Mouse (Mus musculus): ENCODE measurements around the gene Osbp2. TPM values are rescaled to one million over a fixed set of nuclear protein-coding genes. Genes with fewer than 3 reads are reported as not detected.

Osbp2 gene
- polyA plus RNA-seq, 1 experiment from 2014 or later, result 7.6 TPM

- H3K27ac ChIP-seq, result no peak overlapping the region
- no peak overlapping the region for H3K4me3 ChIP-seq
- WGBS, result 93% methylated on average over 5 of the region's 5 CpGs
- peaks cover 7% of the 10 kb centered on the region for H3K27me3 ChIP-seq (replicated peaks)
- H3K4me1 ChIP-seq, result no peaks in the 10 kb centered on the region
- no peak for ATAC-seq (ENCODE audit: low FRiP score, low read depth)
- no peak overlapping the region for H3K4me2 ChIP-seq (replicated peaks)
- H3K9me3 ChIP-seq, result 0 out of 2 replicates have a peak, but pooled peaks cover 7% of the 10 kb centered on the region
- H3K9ac ChIP-seq, result no peak overlapping the region
- H3K36me3 ChIP-seq, result no peaks in the 10 kb centered on the region
These were observed 95.9 kb downstream of the Osbp2 start for GRCm38 (mm10) chr11:3767830-3768229.

GRCm38 (mm10) chr11:3766964-3767363 lies 96.7 kb downstream of the Osbp2 start:
- Histone ChIP-seq H3K4me3 (no peak overlapping the region), H3K9me3 (0 out of 2 replicates have a peak, but pooled peaks cover 7% of the 10 kb centered on the region), H3K27ac (no peak overlapping the region), H3K4me1 (peaks cover 5% of the 10 kb centered on the region; the same call in 1 of the 2 replicates), H3K9ac (no peak overlapping the region), H3K36me3 (no peaks in the 10 kb centered on the region), H3K4me2 (replicated peaks) (no peak overlapping the region), H3K27me3 (replicated peaks) (peaks cover 15% of the 10 kb centered on the region)
- WGBS, result 87% methylated on average over 8 of the region's 8 CpGs
- ATAC-seq (ENCODE audit: low FRiP score, low read depth), result no peak

- no peak for ATAC-seq (ENCODE audit: low FRiP score, low read depth)
- peaks cover 12% of the 10 kb centered on the region for H3K4me1 ChIP-seq
- 34% methylated on average over 4 of the region's 4 CpGs for WGBS
- no peak overlapping the region for H3K4me3 ChIP-seq
- no peak overlapping the region for H3K4me2 ChIP-seq (replicated peaks)
- peaks cover 29% of the 10 kb centered on the region for H3K27me3 ChIP-seq (replicated peaks)
- H3K27ac ChIP-seq, result no peak overlapping the region
- H3K9me3 ChIP-seq, result 0 out of 2 replicates have a peak, but pooled peaks cover 6% of the 10 kb centered on the region
- H3K36me3 ChIP-seq, result no peaks in the 10 kb centered on the region
- no peak overlapping the region for H3K9ac ChIP-seq
These were observed 99.4 kb downstream of the Osbp2 start for GRCm38 (mm10) chr11:3764352-3764751.

- peak; percentile 62 for ATAC-seq (ENCODE audit: low FRiP score, low read depth)
- Histone ChIP-seq H3K27me3 (replicated peaks) (peaks cover 29% of the 10 kb centered on the region), H3K9me3 (no peaks in the 10 kb centered on the region), H3K9ac (peak overlapping the region; percentile 65), H3K36me3 (no peaks in the 10 kb centered on the region), H3K4me3 (peak overlapping the region; percentile 63), H3K4me2 (replicated peaks) (peak overlapping the region; percentile 95), H3K27ac (0 out of 2 replicates have a peak overlapping the region, but pooled peaks have one; percentile 26), H3K4me1 (peaks cover 12% of the 10 kb centered on the region)
- WGBS, result under 1% methylated on average over 90 of the region's 90 CpGs
These were observed 101.8 kb downstream of the Osbp2 start for GRCm38 (mm10) chr11:3761775-3762501.

GRCm38 (mm10) chr11:3761339-3761738 lies 102.4 kb downstream of the Osbp2 start:
- Histone ChIP-seq H3K27me3 (replicated peaks) (peaks cover 29% of the 10 kb centered on the region), H3K9ac (peak overlapping the region; percentile 65; the same call in 1 of the 2 replicates), H3K9me3 (no peaks in the 10 kb centered on the region), H3K27ac (no peak overlapping the region), H3K4me3 (peak overlapping the region; percentile 63), H3K36me3 (no peaks in the 10 kb centered on the region), H3K4me1 (peaks cover 12% of the 10 kb centered on the region), H3K4me2 (replicated peaks) (peak overlapping the region; percentile 95)
- 0 out of 2 replicates have a peak, but pooled peaks have one; percentile 45 for ATAC-seq (ENCODE audit: low FRiP score, low read depth)
- WGBS, result 9% methylated on average over 11 of the region's 11 CpGs

GRCm38 (mm10) chr11:3759433-3759832 lies 104.3 kb downstream of the Osbp2 start:
- ATAC-seq (ENCODE audit: low FRiP score, low read depth), result no peak
- no peak overlapping the region for H3K27ac ChIP-seq
- peaks cover 29% of the 10 kb centered on the region for H3K27me3 ChIP-seq (replicated peaks)
- H3K4me3 ChIP-seq, result no peak overlapping the region
- no peak overlapping the region for H3K4me2 ChIP-seq (replicated peaks)
- 80% methylated on average over 5 of the region's 5 CpGs for WGBS
- H3K4me1 ChIP-seq, result peaks cover 12% of the 10 kb centered on the region
- H3K36me3 ChIP-seq, result no peaks in the 10 kb centered on the region
- no peak overlapping the region for H3K9ac ChIP-seq
- H3K9me3 ChIP-seq, result no peaks in the 10 kb centered on the region

- no peaks in the 10 kb centered on the region for H3K36me3 ChIP-seq
- no peak for ATAC-seq (ENCODE audit: low FRiP score, low read depth)
- no peaks in the 10 kb centered on the region for H3K4me1 ChIP-seq
- no peak overlapping the region for H3K27ac ChIP-seq
- H3K9ac ChIP-seq, result no peak overlapping the region
- H3K4me2 ChIP-seq (replicated peaks), result no peak overlapping the region
- H3K27me3 ChIP-seq (replicated peaks), result no peaks in the 10 kb centered on the region
- no peaks in the 10 kb centered on the region for H3K9me3 ChIP-seq
- H3K4me3 ChIP-seq, result no peak overlapping the region
- WGBS, result 67% methylated on average over 4 of the region's 4 CpGs
These were observed 108.4 kb downstream of the Osbp2 start for GRCm38 (mm10) chr11:3755341-3755740.

GRCm38 (mm10) chr11:3754685-3755084 lies 109.0 kb downstream of the Osbp2 start:
- WGBS, result 70% methylated on average over 7 of the region's 7 CpGs
- ATAC-seq (ENCODE audit: low FRiP score, low read depth), result no peak
- no peak overlapping the region for H3K9ac ChIP-seq
- no peak overlapping the region for H3K4me3 ChIP-seq
- no peaks in the 10 kb centered on the region for H3K36me3 ChIP-seq
- no peak overlapping the region for H3K27ac ChIP-seq
- H3K4me1 ChIP-seq, result no peaks in the 10 kb centered on the region
- H3K27me3 ChIP-seq (replicated peaks), result no peaks in the 10 kb centered on the region
- H3K9me3 ChIP-seq, result no peaks in the 10 kb centered on the region
- H3K4me2 ChIP-seq (replicated peaks), result no peak overlapping the region

GRCm38 (mm10) chr11:3753897-3754296 lies 109.8 kb downstream of the Osbp2 start:
- no peak overlapping the region for H3K4me2 ChIP-seq (replicated peaks)
- WGBS, result 77% methylated on average over 9 of the region's 9 CpGs
- H3K27ac ChIP-seq, result no peak overlapping the region
- ATAC-seq (ENCODE audit: low FRiP score, low read depth), result no peak
- no peaks in the 10 kb centered on the region for H3K27me3 ChIP-seq (replicated peaks)
- H3K4me1 ChIP-seq, result no peaks in the 10 kb centered on the region
- no peak overlapping the region for H3K4me3 ChIP-seq
- H3K9me3 ChIP-seq, result no peaks in the 10 kb centered on the region
- H3K9ac ChIP-seq, result no peak overlapping the region
- no peaks in the 10 kb centered on the region for H3K36me3 ChIP-seq

- Histone ChIP-seq H3K4me2 (replicated peaks) (no peak overlapping the region), H3K27me3 (replicated peaks) (no peaks in the 10 kb centered on the region), H3K9ac (no peak overlapping the region), H3K27ac (no peak overlapping the region), H3K36me3 (no peaks in the 10 kb centered on the region), H3K4me3 (no peak overlapping the region), H3K9me3 (no peaks in the 10 kb centered on the region), H3K4me1 (no peaks in the 10 kb centered on the region)
- WGBS, result 63% methylated on average over 3 of the region's 3 CpGs
- ATAC-seq (ENCODE audit: low FRiP score, low read depth), result no peak
These were observed 110.9 kb downstream of the Osbp2 start for GRCm38 (mm10) chr11:3752766-3753165.

GRCm38 (mm10) chr11:3749831-3750230 lies 113.9 kb downstream of the Osbp2 start:
- H3K27ac ChIP-seq, result no peak overlapping the region
- 35% methylated on average over 7 of the region's 7 CpGs for WGBS
- H3K9me3 ChIP-seq, result no peaks in the 10 kb centered on the region
- no peak overlapping the region for H3K4me3 ChIP-seq
- no peak for ATAC-seq (ENCODE audit: low FRiP score, low read depth)
- no peaks in the 10 kb centered on the region for H3K4me1 ChIP-seq
- H3K4me2 ChIP-seq (replicated peaks), result no peak overlapping the region
- no peaks in the 10 kb centered on the region for H3K36me3 ChIP-seq
- no peaks in the 10 kb centered on the region for H3K27me3 ChIP-seq (replicated peaks)
- no peak overlapping the region for H3K9ac ChIP-seq

GRCm38 (mm10) chr11:3742449-3742848 lies 121.3 kb downstream of the Osbp2 start:
- WGBS, result 83% methylated on average over 8 of the region's 8 CpGs

GRCm38 (mm10) chr11:3741183-3741582 lies 122.5 kb downstream of the Osbp2 start:
- 88% methylated on average over 12 of the region's 12 CpGs for WGBS
- H3K9ac ChIP-seq, result no peak overlapping the region
- ATAC-seq (ENCODE audit: low FRiP score, low read depth), result no peak

More at GRCm38 (mm10) chr11:3742449-3742848, 121.3 kb downstream of the Osbp2 start:
- no peak overlapping the region for H3K27ac ChIP-seq
- no peak for ATAC-seq (ENCODE audit: low FRiP score, low read depth)
- H3K4me1 ChIP-seq, result no peaks in the 10 kb centered on the region
- H3K9me3 ChIP-seq, result no peaks in the 10 kb centered on the region
- no peak overlapping the region for H3K4me2 ChIP-seq (replicated peaks)
- no peak overlapping the region for H3K4me3 ChIP-seq
- no peak overlapping the region for H3K9ac ChIP-seq
- H3K27me3 ChIP-seq (replicated peaks), result no peaks in the 10 kb centered on the region
- no peaks in the 10 kb centered on the region for H3K36me3 ChIP-seq

More at GRCm38 (mm10) chr11:3741183-3741582, 122.5 kb downstream of the Osbp2 start:
- Histone ChIP-seq H3K9me3 (no peaks in the 10 kb centered on the region), H3K36me3 (no peaks in the 10 kb centered on the region), H3K4me2 (replicated peaks) (no peak overlapping the region), H3K4me3 (no peak overlapping the region), H3K27ac (no peak overlapping the region), H3K27me3 (replicated peaks) (no peaks in the 10 kb centered on the region), H3K4me1 (no peaks in the 10 kb centered on the region)

Measured in neural tube, embryonic 12.5 days (tissue).